Mouse (Mus musculus) heart, postnatal 0 days (tissue): ENCODE data around the gene Ndufb6.

Experiments
- CTCF ChIP-seq: IDR thresholded peaks from 2 replicates; pipeline ENCODE4 v1.5.1; 2016; ENCODE audit warnings: antibody characterized with exemption, control low read depth, low read depth
- EP300 ChIP-seq: IDR thresholded peaks from 2 replicates; pipeline ENCODE4 v1.6.1; 2016; ENCODE audit warnings: antibody characterized with exemption, low read depth

DNA sequence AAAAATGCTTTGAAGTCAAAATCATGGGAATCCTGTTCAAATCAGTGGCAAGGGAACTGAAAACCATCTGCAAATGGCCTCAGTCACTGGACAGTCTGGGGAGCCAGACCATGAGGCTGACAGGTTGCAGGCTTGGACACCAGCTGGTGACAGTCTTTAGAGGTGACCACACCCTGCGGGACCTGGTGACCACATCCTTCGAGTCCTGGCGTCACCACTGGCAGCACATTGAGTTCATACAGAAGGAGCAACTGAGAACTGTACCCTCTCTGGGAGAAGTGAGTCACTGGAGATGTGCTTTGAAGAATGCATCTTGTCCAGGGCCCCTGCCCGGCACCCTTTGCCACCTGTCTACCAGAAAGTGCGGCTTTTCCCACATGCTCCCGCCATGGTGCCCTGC lies 49.5 kb downstream of the Ndufb6 start:
- TF ChIP-seq CTCF: no peak
- no peak for TF ChIP-seq EP300
